ENCODE assay signal across 9 mouse cellular contexts in genomic region chr5:106274617-106275016, GRCm38 (mm10).
A peak's percentile ranks its signal among the peaks of the same experiment; 100 is the strongest.
DNase-seq lines count a peak whose midpoint lies in the region; ATAC-seq and TF ChIP-seq lines count a peak whose summit lies in the region.
"Had no signal": no experiment of that assay in that cellular context is flagged by ENCODE, and none has a peak within 500 bp of the region (broad histone marks: within the 10 kb centered on the region; RNA-seq: fewer than 3 reads in every experiment).

No protein-coding gene starts in this region.

- DNase-seq in heart, adult 11 months, result no peak
- peak; percentile 7 for DNase-seq in 3T3-L1 (ENCODE audit: low read depth, low spot score)
- DNase-seq in induced T-regulatory cell, adult 2 months (ENCODE audit: low read depth), result peak; percentile 13
- no peak for DNase-seq in right cerebral cortex, postnatal 10 days (ENCODE audit: low spot score in 2 of 2)
- DNase-seq in ovary, postnatal 14 days (ENCODE audit: low spot score), result no peak
- no peak for DNase-seq in layer of hippocampus, adult 18-20 months (ENCODE audit: low spot score in 2 of 2)

- TF ChIP-seq CTCF in bone marrow, adult 2 months (IDR thresholded peaks at IDR 0.05; ENCODE audit: control insufficient read depth, insufficient read depth, low read length), result peak; percentile 59

- H3K9ac ChIP-seq in heart, embryonic 13.5 days, result no peak overlapping the region
- H3K9ac ChIP-seq: neural tube, embryonic 13.5 days had no signal

- H3K9me3 ChIP-seq in heart, embryonic 13.5 days, result 0 out of 2 replicates have a peak, but pooled peaks cover 2% of the 10 kb centered on the region
- H3K9me3 ChIP-seq: neural tube, embryonic 13.5 days had no signal

- 25% methylated on average over 10 of the region's 10 CpGs for WGBS in heart, embryonic 13.5 days
- WGBS in bone marrow, adult 2 months, result 42% methylated on average over 10 of the region's 10 CpGs

- H3K27ac ChIP-seq in heart, embryonic 13.5 days (replicated peaks), result no peak overlapping the region
- no peak overlapping the region for H3K27ac ChIP-seq in bone marrow, adult 2 months (ENCODE audit: control insufficient read depth, insufficient read depth, low read depth, low read length, poor library complexity)
- H3K27ac ChIP-seq: neural tube, embryonic 13.5 days had no signal

- no peak for TF ChIP-seq POLR2A in bone marrow, adult 2 months (IDR thresholded peaks at IDR 0.05; ENCODE audit: borderline replicate concordance, control insufficient read depth, low read depth, low read length)

- H3K4me2 ChIP-seq in heart, embryonic 13.5 days, result peak overlapping the region; percentile 39; the same call in 1 of the 2 replicates
- H3K4me2 ChIP-seq: neural tube, embryonic 13.5 days had no signal

- H3K4me1 ChIP-seq in heart, embryonic 13.5 days, result no peaks in the 10 kb centered on the region
- H3K4me1 ChIP-seq in bone marrow, adult 2 months (ENCODE audit: control insufficient read depth, insufficient read depth, low read length), result no peaks in the 10 kb centered on the region
- H3K4me1 ChIP-seq: neural tube, embryonic 13.5 days had no signal

- H3K27me3 ChIP-seq in heart, embryonic 13.5 days (replicated peaks), result no peaks in the 10 kb centered on the region
- H3K27me3 ChIP-seq: neural tube, embryonic 13.5 days had no signal

- no peak overlapping the region for H3K4me3 ChIP-seq in heart, embryonic 13.5 days
- H3K4me3 ChIP-seq in bone marrow, adult 2 months (replicated peaks; ENCODE audit: control insufficient read depth, low read depth, low read length), result no peak overlapping the region
- H3K4me3 ChIP-seq: neural tube, embryonic 13.5 days had no signal

- no peaks in the 10 kb centered on the region for H3K36me3 ChIP-seq in heart, embryonic 13.5 days
- H3K36me3 ChIP-seq: neural tube, embryonic 13.5 days had no signal

- ATAC-seq in heart, embryonic 13.5 days (ENCODE audit: extremely low read depth, insufficient number of reproducible peaks, low FRiP score, low TSS enrichment), result no peak

Comparison
In these comparisons a context has a peak if more than half of its experiments do, and no peak if none do; other contexts are left out.
1. DNase-seq: peak in 3T3-L1 (single experiment) and induced T-regulatory cell, adult 2 months (single experiment); none in heart, adult 11 months (single experiment), right cerebral cortex, postnatal 10 days (0 of 2), ovary, postnatal 14 days (single experiment) and layer of hippocampus, adult 18-20 months (0 of 2).